Mouse (Mus musculus): ENCODE results near the gene Cyp26c1. TPM values are rescaled to one million over a fixed set of nuclear protein-coding genes. Genes with fewer than 3 reads are reported as not detected.

Cyp26c1 gene
- polyA plus RNA-seq, 1 experiment = not detected

GRCm38 (mm10) chr19:37697651-37698272 lies 12.4 kb downstream of the Cyp26c1 start, which contains the start of gene Cyp26a1:
Gene Cyp26a1, plus strand, starts transcription at chr19:37697798.
- H3K4me3 ChIP-seq (ENCODE audit: insufficient read depth, low read length) = peak within 1 kb of the TSS; percentile 14; the same call in 1 of the 2 replicates
- TF ChIP-seq POLR2A (IDR thresholded peaks at IDR 0.05; ENCODE audit: extremely low read depth, insufficient read depth, low read length) (no peak), CTCF (IDR thresholded peaks at IDR 0.05; ENCODE audit: extremely low read depth, insufficient read depth, low read length) (no peak)
- no peak within 1 kb of the TSS for H3K27ac ChIP-seq (ENCODE audit: insufficient read depth, low read length)
- no peaks in the 10 kb centered on the region; the same call in 1 of the 2 replicates for H3K4me1 ChIP-seq (ENCODE audit: control insufficient read depth, insufficient read depth, low read length)

- Histone ChIP-seq H3K4me3 (ENCODE audit: insufficient read depth, low read length) (peak overlapping the region; percentile 14; the same call in 1 of the 2 replicates), H3K4me1 (ENCODE audit: control insufficient read depth, insufficient read depth, low read length) (no peaks in the 10 kb centered on the region; the same call in 1 of the 2 replicates), H3K27ac (ENCODE audit: insufficient read depth, low read length) (no peak overlapping the region)
- no peak for TF ChIP-seq CTCF (IDR thresholded peaks at IDR 0.05; ENCODE audit: extremely low read depth, insufficient read depth, low read length)
- TF ChIP-seq POLR2A (IDR thresholded peaks at IDR 0.05; ENCODE audit: extremely low read depth, insufficient read depth, low read length) = no peak
These were observed 13.1 kb downstream of the Cyp26c1 start for GRCm38 (mm10) chr19:37698273-37699160.

DNA sequence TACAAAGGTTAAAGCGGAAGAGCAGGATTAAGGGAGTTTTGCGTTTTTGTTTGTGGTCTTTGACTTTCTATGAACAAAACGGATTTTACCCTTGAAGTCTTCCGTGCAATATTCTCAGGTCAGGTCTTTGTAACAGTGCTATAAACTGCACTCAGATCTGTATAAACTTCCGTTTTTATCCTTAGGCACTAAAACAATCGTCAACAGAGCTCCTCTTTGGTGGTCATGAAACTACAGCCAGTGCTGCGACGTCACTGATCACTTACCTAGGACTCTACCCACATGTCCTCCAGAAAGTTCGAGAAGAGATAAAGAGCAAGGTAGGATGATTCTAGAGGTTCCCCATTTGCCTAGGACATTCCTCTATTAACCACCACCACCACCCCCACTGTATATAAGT lies 14.3 kb downstream of the Cyp26c1 start:
- no peak overlapping the region for H3K27ac ChIP-seq (ENCODE audit: insufficient read depth, low read length)
- TF ChIP-seq POLR2A (IDR thresholded peaks at IDR 0.05; ENCODE audit: extremely low read depth, insufficient read depth, low read length) = no peak
- TF ChIP-seq CTCF (IDR thresholded peaks at IDR 0.05; ENCODE audit: extremely low read depth, insufficient read depth, low read length) = no peak
- H3K4me3 ChIP-seq (ENCODE audit: insufficient read depth, low read length) = no peak overlapping the region
- H3K4me1 ChIP-seq (ENCODE audit: control insufficient read depth, insufficient read depth, low read length) = no peaks in the 10 kb centered on the region; the same call in 1 of the 2 replicates

DNA sequence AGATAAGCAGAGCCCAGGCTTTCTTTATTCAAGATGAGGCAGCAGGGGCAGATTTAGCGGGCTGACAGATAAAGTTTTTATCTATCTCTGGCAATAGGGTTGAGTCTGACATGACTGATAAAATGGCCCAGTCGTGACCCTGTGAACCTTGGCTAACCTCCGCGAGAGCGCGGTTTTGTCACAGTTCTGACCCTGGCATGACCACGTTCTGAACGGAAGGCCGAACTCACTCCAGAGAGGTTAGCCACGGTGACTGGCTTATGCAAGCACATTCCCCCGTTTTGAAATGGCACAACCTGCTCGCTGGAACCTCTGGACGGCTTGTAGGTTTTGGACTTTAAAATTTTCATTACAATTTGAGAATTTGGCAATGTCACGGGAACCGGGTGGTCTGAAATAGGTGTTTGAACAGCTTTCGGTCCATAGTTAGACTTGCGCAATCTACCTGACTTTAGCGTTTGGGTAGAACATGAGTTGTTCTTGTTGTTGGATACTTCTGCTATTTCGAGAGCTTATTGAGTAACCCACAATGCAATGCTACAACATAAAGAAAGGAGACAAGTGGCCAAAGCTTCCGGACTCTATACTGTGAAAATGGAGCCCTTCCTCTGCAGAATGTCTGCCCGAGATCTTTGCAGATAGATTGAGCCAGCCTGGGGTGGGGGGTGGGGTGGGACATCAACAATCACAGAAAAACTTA lies 17.1 kb downstream of the Cyp26c1 start:
- Histone ChIP-seq H3K4me1 (ENCODE audit: control insufficient read depth, insufficient read depth, low read length) (no peaks in the 10 kb centered on the region; the same call in 1 of the 2 replicates), H3K4me3 (ENCODE audit: insufficient read depth, low read length) (no peak overlapping the region), H3K27ac (ENCODE audit: insufficient read depth, low read length) (no peak overlapping the region)
- TF ChIP-seq POLR2A (IDR thresholded peaks at IDR 0.05; ENCODE audit: extremely low read depth, insufficient read depth, low read length) (no peak), CTCF (IDR thresholded peaks at IDR 0.05; ENCODE audit: extremely low read depth, insufficient read depth, low read length) (no peak)

DNA sequence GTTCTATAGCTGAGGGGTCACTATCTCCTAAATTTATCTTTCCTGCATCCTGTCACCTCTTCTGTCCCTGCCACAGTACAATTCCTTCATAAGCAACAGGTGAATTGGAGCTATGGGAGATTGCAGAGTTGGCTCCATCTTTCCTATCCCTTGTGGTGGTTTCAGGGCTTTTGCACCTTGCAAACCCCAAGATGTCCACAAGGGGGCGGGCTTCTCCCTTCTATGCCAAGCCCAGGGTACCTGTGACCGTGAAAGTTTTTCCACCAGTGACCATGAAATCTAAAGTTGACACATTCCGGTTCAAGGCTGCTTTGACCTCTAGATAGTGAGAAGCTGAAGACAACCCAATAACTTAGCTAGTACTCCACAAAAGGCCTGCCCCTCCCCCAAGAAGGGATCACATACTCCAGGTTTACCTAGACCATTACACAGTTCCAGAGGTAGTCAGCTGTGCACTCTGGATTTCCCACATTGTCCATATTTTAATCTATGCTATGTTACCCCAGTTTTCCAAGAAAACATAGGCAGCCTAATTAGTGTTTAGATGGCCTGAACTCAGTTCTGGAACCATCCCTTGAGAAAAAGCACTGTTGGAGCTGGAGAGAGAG lies 18.6 kb downstream of the Cyp26c1 start:
- TF ChIP-seq POLR2A (IDR thresholded peaks at IDR 0.05; ENCODE audit: extremely low read depth, insufficient read depth, low read length) (no peak), CTCF (IDR thresholded peaks at IDR 0.05; ENCODE audit: extremely low read depth, insufficient read depth, low read length) (peak; percentile 70)
- Histone ChIP-seq H3K4me1 (ENCODE audit: control insufficient read depth, insufficient read depth, low read length) (no peaks in the 10 kb centered on the region), H3K27ac (ENCODE audit: insufficient read depth, low read length) (no peak overlapping the region), H3K4me3 (ENCODE audit: insufficient read depth, low read length) (no peak overlapping the region)

- no peaks in the 10 kb centered on the region for H3K4me1 ChIP-seq (ENCODE audit: control insufficient read depth, insufficient read depth, low read length)
- H3K4me3 ChIP-seq (ENCODE audit: insufficient read depth, low read length) = no peak overlapping the region
- TF ChIP-seq CTCF (IDR thresholded peaks at IDR 0.05; ENCODE audit: extremely low read depth, insufficient read depth, low read length) = no peak
- TF ChIP-seq POLR2A (IDR thresholded peaks at IDR 0.05; ENCODE audit: extremely low read depth, insufficient read depth, low read length) = no peak
- no peak overlapping the region for H3K27ac ChIP-seq (ENCODE audit: insufficient read depth, low read length)
These were observed 20.3 kb downstream of the Cyp26c1 start for GRCm38 (mm10) chr19:37705722-37706121.

- no peaks in the 10 kb centered on the region for H3K4me1 ChIP-seq (ENCODE audit: control insufficient read depth, insufficient read depth, low read length)
- no peak for TF ChIP-seq POLR2A (IDR thresholded peaks at IDR 0.05; ENCODE audit: extremely low read depth, insufficient read depth, low read length)
- no peak overlapping the region for H3K4me3 ChIP-seq (ENCODE audit: insufficient read depth, low read length)
- H3K27ac ChIP-seq (ENCODE audit: insufficient read depth, low read length) = no peak overlapping the region
These were observed 29.3 kb downstream of the Cyp26c1 start for GRCm38 (mm10) chr19:37714681-37715080.

GRCm38 (mm10) chr19:37715980-37716379 lies 30.6 kb downstream of the Cyp26c1 start:
- H3K27ac ChIP-seq (ENCODE audit: insufficient read depth, low read length) = no peak overlapping the region
- H3K4me3 ChIP-seq (ENCODE audit: insufficient read depth, low read length) = no peak overlapping the region
- TF ChIP-seq POLR2A (IDR thresholded peaks at IDR 0.05; ENCODE audit: extremely low read depth, insufficient read depth, low read length) = no peak
- no peak for TF ChIP-seq CTCF (IDR thresholded peaks at IDR 0.05; ENCODE audit: extremely low read depth, insufficient read depth, low read length)
- no peaks in the 10 kb centered on the region for H3K4me1 ChIP-seq (ENCODE audit: control insufficient read depth, insufficient read depth, low read length)
